Mouse (Mus musculus): ENCODE results near the gene Rasgrp3.

Gene Rasgrp3

DNA sequence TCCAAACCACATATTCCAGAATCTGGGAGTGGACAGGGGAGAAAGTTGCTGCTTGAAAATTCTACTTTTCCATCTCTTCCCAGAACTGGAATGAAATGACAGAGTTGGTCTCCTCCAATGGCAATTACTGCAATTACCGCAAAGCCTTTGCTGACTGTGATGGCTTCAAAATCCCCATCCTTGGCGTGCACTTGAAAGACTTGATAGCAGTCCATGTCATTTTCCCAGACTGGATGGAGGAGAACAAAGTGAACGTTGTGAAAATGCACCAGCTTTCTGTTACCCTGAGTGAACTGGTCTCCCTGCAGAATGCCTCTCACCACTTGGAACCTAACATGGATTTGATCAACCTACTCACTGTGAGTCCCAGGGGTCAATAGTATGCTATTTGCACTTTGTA is 67.3 kb downstream of the Rasgrp3 start:
- in situ Hi-C loops (cut with MseI, MboI), result no loop called here

DNA sequence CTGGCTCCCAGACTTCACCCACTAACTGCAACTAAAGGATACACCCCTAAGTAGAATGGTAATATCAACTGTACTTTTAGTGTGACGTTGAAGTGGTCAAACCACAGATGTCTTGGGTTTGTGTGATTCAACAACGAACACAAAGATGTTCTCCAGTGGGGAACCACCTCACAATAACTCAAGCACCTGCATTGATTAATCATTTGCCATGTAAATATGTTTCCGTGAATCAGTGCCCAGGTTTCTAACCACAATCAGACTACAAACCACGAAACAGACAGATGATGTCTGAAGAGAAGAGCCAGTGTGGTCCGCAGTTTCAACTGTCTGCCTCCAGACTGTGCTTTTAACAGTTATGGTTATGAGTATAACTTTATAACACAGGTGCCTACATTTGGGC is 69.4 kb downstream of the Rasgrp3 start:
- in situ Hi-C loops (cut with MseI, MboI), result no loop called here

DNA sequence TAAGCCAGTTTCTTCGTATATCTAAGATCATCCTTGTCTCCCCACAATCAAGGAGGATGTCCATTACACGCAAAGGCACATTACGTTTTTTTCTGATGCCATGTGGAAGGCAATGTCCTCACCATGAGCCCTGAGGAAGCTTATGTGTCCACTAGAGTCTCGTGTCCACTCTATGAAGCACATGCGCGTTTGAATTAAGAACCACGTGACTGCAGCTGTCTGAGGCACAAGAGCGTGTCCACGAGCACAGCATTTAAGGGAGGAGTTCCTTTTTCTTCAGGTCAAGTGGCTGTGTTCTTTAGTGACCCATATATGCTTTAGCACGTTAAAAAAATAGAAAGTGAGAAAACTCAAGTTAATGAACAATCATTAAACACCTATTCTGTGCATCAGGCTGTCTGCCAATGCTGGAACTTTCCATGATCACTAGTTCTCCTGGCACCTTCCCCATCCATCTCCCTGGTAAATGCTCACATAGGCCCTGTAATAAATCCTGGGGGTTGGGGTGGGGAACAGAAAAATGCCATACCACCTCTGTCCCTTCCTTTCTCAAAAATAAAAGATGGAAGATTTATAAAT is 70.5 kb downstream of the Rasgrp3 start:
- in situ Hi-C loops (cut with MseI, MboI), result no loop called here

DNA sequence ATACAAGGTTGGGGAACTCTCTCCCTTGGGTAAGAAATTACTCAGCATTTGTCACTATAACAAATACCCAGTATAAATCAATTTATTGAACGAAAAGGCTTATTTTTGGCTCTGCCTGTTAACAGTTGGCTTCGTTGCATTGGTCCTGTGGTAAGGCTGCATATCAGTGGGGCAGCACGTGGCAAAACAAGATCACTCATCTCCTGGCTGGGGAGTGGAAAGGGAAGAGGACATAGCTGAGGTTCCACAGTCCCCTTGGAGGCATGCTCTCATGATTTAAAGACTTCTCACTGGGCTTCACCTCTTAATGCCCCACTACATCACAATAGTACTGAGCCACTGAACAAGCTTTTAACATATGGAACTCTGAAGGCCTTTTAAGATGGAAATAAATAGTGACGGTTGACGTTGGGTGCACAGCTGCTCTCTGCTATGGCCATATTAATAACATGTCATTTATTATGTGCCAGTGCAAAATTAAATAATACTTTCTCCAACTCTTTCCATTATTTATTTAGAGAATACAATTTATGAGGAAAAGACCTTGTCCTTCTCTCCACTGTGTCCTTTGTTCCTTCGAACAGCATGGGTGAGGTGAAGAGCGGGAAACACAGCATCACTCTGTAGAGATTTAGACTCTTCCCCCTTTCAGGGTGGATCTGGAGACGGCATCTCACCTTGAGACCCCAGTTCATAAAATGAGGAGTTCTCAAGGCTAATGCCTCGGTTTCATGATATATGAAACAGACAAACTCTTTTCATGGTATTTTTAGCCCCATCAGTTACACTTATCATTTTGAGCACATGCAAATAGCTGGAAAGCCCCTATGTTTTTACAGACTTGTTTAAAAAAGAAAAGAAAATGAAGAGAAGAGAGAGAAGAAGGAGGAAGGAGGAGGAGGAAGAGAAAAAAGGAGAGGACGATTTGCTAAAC is 71.3 kb downstream of the Rasgrp3 start:
- in situ Hi-C loops (cut with MseI, MboI), result no loop called here

DNA sequence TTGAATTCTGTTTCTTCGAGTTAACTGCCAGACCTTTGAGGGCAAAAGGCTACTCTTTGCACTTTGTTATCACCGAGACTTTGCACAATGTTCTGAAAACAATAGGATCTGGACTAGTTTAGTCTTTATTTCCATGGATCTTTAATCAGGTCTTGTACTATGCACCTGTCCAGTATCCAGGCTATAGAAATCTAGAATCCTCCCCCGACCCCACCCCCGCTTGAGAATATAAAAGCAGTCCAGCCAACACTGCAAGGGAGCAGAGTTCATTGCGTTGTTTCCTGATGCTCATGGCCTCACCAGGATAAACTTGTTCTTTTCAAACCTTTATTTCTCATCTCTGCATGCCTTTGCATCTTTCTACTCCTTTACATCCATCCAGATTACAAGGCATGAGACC is 73.6 kb downstream of the Rasgrp3 start:
- in situ Hi-C loops (cut with MseI, MboI), result no loop called here

DNA sequence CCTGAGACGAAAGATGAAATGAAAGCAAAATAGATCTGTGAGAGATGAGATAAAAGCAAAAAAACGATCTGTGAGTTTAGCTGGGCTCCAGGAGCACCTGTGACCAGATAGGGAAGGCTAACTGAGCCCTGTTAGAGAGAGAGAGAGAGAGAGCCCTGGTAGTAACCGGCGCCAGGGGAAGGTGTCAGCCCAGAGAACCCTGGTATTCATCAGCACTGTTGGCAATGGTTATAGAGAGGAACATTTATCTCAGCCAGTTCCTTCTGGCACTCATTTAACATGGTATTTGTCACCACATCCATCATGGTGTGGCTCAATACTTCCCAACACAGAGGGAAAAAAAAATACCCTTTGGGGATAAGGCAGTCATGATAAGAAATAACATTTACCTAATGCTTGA is 80.9 kb downstream of the Rasgrp3 start:
- in situ Hi-C loops (cut with MseI, MboI), result no loop called here

DNA sequence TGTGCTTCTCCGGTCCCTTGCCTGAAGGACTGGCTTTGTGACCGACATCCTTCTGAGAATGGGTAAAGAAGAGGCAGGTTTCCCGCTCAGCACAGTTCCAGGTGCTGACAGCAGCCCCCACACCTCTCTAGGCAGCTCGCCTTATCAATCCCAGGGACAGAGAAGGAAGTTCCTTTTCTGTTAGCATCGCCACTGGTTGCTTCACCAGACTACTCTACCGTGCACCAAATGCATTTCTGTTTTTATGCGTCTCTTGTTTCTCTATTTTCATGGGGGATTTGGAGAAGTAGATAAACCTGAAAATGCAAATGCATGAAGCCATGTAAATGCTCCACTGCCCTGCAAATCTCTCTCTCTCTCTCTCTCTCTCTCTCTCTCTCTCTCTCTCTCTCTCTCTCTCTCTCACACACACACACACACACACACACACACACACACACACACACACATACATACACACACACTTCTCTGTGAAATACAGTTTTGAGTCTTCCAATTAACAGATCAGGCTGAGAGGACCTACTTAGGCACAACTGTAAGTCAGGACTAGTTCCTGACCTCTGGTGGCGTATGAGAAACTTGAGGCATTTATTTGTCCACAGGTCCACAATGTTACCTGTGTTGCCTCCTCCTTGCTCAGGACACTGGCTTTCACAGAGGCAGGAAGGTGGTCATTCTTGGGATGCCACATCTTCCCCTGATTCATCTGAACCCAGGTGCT is 82.6 kb downstream of the Rasgrp3 start:
- in situ Hi-C loops (cut with MseI, MboI), result no loop called here

DNA sequence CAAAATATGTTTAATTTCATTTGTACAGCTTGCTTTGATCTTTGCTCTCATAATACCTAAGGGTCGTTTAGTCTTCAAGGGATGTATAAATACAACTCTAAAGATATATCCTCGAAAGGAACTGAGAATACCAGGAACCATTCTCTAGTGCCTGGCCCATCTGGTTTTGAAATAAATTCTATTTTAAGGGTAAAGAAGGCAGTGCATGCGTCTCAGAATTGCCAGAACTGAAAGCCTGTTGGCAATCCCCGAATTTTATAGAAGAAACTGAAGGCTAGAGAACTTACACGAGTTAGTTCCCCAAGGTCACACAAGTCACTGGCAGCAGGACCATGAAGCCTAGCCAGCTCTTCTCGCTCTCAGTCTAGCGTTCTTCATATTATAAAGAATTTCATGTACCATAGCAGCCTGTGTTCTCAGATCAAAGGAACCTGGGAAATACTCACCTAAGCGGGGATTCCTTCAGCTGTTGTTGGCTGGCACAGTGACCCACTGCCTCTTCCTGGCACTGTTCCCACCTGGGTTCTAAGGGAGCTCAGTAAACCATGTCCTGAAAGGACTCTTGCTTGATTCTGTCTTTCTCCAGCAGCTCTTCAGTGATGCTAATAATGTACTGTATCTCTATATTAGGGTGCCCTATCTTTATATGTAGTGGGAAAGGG is 83.7 kb downstream of the Rasgrp3 start:
- in situ Hi-C loops (cut with MseI, MboI), result no loop called here

DNA sequence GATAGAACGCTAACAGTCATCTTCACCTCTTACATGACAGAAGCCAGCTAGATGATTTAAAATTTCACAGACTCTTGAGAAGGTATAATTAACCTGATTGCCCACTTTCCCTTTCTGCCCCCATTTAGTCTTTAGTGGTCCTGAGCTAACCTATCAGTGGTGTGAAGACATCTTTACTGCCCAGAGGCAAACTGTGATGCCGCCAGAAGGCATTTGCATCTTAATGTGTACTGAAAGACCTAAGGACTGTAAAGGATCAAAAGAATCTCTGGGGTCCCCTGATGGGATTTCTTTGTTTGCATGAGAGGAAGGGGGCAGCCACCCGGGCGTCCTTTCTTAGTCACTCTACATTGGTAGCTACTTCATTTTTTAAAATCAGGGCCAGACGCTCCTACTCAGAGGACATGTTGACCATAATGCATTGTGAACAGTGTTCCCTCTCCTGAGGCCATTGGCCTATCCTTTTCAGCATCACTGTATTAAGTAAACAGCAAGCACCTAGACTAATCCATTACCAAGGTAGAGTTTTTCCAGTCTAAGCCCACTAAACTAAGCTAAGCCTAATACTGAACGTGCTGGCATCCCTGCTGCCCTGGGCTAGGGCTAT is 85.6 kb downstream of the Rasgrp3 start:
- in situ Hi-C loops (cut with MseI, MboI), result no loop called here

DNA sequence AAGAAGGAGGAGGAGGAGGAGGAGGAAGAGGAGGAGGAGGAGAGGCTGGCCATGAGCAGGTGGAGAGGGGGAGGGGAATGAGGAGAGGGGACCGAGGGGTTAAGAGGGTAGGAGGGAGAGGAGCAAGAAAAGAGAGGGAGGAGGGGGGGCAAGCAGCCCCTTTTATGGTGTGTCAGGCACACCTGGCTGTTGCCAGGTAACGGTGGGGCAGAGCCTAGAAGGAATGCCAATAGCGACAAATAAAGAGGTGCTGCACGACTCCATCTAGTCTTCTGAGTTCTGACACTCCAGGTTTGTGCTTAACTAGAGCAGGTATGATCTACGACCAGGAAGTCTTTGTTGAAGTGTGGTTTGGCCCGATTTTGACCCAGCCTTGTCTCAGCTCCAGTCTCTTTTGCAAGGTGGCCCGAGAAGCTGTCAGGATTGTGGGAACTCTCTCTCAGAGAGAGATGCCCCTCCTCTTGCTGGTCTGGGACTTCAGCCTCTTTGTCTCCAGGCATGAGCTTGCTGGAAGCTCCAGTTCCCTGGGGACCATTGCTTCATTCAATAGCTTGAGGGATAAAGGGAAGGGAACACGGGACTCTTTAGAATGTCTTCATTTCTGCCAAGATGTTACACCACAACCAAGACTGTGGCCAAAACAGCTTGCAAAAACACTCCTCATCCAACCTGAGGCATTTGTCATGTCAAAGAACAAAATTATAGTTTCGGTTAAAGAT is 86.8 kb downstream of the Rasgrp3 start:
- in situ Hi-C loops (cut with MseI, MboI), result no loop called here

DNA sequence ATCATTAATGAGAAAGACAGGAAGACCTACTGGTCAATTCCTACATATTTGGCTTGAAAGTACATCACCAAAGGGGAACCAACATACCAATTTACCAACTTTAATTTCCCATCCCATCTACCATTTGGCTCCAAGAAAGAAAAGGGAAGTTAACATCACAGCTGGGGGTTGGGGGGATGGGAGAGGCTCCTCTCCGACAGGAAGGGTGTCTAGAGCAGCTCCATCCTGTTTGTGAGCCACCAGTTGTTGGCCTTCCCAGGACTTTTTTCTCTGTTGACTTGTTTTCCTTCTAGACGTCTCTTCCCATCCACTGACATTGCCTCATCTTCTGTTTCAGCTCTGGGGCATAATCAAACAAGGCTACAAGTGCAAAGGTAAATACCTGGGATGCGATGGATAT is 88.1 kb downstream of the Rasgrp3 start:
- in situ Hi-C loops (cut with MseI, MboI), result no loop called here

DNA sequence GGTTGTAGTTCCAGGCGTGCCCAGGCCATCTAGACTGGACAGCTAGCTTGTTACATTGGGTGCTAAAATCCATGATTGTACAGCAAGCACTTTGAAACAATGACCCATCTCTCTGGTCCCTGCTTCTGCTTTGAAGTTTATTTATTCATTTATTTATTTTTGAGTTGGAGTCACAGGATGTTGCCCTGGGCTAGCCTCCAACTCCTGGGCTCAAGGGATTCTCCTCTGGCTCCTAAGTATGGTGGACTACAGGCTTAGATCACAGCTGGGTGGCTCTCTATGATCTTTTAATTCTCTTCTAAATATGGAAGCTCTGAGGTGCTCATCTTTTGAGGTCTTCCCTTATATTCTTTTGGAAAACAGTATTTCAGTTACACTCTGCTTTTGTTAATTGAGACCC is 90.7 kb downstream of the Rasgrp3 start:
- in situ Hi-C loops (cut with MseI, MboI), result no loop called here

DNA sequence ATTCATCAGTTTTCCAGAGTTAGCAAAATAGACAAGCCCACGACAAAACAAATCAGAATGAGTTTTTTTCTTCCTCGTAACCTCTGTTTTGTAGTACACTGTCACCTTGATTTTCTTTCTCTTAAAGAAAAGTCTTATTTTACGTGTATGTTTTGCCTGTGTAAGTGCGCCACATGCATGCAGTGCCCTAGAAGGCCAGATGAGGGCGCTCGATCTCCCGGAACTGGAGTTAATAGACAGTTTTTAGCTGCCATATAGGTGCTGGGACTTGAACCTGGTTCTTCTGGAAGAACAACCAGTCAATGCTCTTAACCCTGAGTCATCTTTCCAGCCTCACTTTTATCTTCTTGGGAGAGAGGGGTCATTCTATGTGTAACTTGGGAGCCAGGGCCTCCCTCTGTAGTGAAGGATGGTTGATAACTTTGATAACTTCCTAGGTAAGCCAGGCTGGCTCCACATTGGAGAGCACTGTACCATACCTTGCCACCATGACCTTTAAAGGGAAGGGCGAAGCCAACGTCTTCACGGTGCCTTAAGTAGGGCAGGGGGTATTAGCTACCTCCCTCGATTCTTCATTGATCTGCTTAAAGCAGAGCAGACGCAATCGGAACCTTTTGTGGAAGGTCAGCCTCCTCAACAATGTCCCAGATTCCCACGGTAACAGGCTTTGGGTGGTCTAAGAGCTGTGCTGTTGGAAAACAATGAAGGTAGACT is 93.7 kb downstream of the Rasgrp3 start:
- in situ Hi-C loops (cut with MseI, MboI), result no loop called here

DNA sequence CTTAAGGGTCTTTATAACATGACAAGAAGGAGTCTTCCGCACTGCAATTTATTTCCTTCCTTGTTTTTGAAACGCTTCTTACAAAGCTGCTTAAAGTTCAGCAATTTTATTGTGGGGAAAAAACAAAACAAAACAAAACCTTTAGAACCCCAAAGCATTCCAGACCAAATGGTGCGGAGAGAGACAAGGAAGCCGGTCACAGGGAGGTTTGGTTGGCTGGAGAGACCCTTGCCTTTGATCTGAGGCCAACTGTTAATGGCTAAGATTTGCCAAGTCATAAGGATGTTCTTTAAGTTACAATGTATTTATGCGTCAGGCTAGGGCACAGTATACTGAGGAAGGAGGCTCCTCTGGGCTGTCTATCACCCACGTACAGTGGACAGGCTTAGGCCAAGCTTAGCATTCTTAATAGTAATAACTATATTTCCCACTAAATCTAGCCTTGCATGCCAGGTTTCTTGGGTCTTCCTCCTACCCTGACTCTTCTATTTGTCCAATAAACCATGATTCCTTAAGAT is 96.8 kb downstream of the Rasgrp3 start:
- in situ Hi-C loops (cut with MseI, MboI), result no loop called here

DNA sequence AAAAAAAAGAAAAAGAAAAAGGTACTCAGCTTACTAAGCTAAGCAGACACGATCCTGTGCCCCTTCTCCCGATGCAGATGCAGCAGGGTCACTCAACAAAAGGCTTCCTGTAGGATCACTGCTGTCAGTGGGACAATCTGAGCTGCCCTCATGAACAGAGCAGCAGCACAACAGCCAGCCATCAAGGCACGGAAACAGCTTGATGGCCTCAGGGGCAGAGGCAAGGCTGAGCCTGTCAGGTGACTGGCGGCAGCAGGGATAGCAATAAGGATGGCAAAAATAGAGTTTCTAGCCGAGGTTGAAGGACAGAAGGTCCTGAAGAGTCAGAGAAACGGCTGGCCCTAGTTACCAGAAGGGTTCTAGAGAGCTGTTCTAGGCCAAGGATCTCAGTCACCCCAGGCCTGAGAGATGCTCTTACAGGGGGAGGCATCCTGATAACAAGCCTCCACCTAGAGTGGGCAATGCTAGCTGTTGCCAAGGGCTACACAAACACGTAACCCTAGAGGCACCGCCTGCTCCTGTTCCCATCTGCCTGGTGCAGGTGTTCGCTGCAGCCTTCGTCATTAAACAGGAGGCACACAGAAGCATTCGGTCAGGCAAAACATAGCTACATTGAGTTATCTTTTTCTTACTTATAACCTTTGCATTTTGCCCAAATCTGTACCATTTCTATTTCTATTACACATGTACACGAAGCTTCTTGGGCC is 98.8 kb downstream of the Rasgrp3 start:
- in situ Hi-C loops (cut with MseI, MboI), result no loop called here

DNA sequence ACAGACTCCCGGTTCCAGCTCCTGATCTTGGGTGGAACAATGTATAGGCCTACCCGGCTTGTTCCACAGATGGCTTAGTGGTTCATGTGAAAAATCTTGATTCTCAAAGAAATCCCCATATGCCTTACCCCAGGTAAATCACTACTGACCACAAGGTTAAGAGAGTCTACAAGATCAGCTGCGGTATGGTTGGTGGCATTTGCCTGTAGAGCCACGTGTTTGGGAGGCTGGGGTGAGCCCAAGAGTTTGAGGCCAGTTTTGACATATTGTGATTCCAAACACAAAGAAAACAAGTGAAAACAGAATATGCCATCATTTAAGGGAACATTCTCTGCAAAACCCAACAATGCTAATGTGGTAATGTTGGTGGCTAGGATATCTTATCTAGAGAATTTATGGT is 99.9 kb downstream of the Rasgrp3 start:
- in situ Hi-C loops (cut with MseI, MboI), result no loop called here

DNA sequence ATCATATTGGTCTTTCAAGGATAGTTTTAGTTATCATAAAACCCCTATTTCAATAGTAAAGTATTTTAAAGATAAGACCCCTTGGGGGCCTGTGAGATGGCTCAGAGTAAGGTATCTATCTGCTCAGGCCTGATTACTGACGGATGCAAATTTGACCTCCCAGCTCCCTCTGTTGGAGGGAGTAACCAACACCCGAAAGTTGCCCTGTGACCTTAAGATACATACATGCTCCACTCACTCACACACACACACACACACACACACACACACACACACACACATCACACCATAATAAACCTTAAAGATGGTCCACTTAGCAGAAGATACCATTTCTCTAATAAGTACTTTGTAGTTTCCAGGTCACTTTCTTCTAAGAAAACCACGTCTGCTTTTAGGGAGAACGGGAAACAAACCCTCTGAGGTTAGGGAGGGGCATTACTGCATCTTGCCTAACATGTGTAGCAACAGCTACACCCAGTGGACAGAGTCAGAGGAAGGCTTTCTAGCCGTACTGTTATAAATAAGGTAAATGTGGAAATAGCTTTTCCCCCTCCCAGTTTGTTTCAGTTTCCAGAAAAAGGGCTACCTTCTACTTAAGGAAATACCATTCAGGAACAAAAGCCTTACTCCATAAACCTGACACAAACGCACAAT is 100.8 kb downstream of the Rasgrp3 start:
- in situ Hi-C loops (cut with MseI, MboI), result no loop called here

DNA sequence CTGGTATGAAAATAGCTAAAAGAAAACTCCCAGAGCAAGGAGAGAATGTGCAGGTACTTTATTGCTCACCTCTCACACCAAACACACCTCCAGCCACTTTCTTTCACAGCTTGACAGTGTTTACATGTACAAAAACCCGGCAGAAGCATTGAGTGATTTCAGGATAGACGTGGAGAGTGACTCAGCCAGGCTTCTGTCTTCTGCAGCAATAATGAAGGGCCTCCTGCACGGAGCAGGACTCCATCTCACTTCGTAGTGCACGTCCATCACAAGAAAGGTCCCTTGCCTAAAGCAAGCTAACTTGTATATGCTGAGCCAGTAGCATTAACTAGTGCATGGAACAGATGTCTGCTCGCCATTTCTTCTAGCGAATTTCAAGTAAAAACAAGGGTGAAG is 101.4 kb downstream of the Rasgrp3 start:
- in situ Hi-C loops (cut with MseI, MboI), result no loop called here

DNA sequence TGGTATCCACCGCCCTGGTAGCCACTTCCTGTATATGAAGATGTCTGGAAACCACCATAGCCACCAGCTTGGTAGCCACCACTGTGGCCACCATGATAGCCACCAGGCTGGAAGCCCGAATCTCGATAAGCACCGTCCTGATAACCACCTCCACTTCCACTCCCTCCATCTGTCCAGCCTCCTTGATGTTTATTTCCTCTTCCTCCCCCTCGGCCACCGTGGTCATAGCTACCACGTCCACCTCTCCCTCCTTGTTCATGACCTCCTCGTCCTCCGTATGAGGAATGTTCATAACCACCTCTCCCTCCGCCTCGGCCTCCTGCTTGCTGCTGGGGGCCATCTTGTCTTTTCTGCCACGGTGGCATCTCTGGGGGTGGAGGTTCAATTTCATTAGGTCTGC is 102.7 kb downstream of the Rasgrp3 start:
- in situ Hi-C loops (cut with MseI, MboI), result no loop called here
